Mouse (Mus musculus): ENCODE results near the gene Olfr554. TPM values are rescaled to one million over a fixed set of nuclear protein-coding genes. Genes with fewer than 3 reads are reported as not detected.

Olfr554 gene
- polyA plus RNA-seq, 1 experiment from 2014 or later, result not detected

GRCm38 (mm10) chr7:102681916-102682315, 43.7 kb downstream of the Olfr554 start:
- Histone ChIP-seq H3K27ac (ENCODE audit: poor library complexity, severe bottlenecking) (no peak overlapping the region), H3K4me2 (no peak overlapping the region), H3K4me3 (no peak overlapping the region), H3K9me3 (replicated peaks) (no peaks in the 10 kb centered on the region), H3K4me1 (replicated peaks) (peaks cover 11% of the 10 kb centered on the region), H3K9ac (no peak overlapping the region), H3K27me3 (replicated peaks) (no peaks in the 10 kb centered on the region), H3K36me3 (peaks cover 34% of the 10 kb centered on the region)
- no peak for ATAC-seq (ENCODE audit: insufficient number of reproducible peaks, low FRiP score)
- 68% methylated on average over 1 of the region's 1 CpGs for WGBS

- Histone ChIP-seq H3K9me3 (replicated peaks) (no peaks in the 10 kb centered on the region), H3K4me2 (peak within 1 kb of the TSS; percentile 64), H3K36me3 (peaks cover 18% of the 10 kb centered on the region), H3K27me3 (replicated peaks) (no peaks in the 10 kb centered on the region), H3K27ac (ENCODE audit: poor library complexity, severe bottlenecking) (peak within 1 kb of the TSS; percentile 89), H3K4me3 (peak within 1 kb of the TSS; percentile 78), H3K4me1 (replicated peaks) (no peaks in the 10 kb centered on the region; the same call in 1 of the 2 replicates), H3K9ac (peak within 1 kb of the TSS; percentile 87)
- peak; percentile 99 for ATAC-seq (ENCODE audit: insufficient number of reproducible peaks, low FRiP score)
- WGBS, result under 1% methylated on average over 39 of the region's 40 CpGs
Observed at GRCm38 (mm10) chr7:102686944-102687501, 48.8 kb downstream of the Olfr554 start, which contains the start of gene Trim68. Gene Trim68, minus strand, starts transcription at chr7:102687327.

Other genes with a start within 250 kb of the Olfr554 start
- 134 and 145 TPM in 2 replicates for gene Rrm1, start 196.7 kb upstream of the Olfr554 start, polyA plus RNA-seq (2016; fragmentation: Nextera tagmentation; extraction: Ambion mirVana)
- 0.15 TPM in 1 of 2 replicates, not detected in the other for gene Olfr543, start 156.8 kb upstream of the Olfr554 start, polyA plus RNA-seq (2016; fragmentation: Nextera tagmentation; extraction: Ambion mirVana)
- gene Olfr544, start 150.1 kb upstream of the Olfr554 start, polyA plus RNA-seq (2016; fragmentation: Nextera tagmentation; extraction: Ambion mirVana), result 0.06 and 0.08 TPM in 2 replicates
- not detected in 2 replicates for gene Olfr545, start 138.9 kb upstream of the Olfr554 start, polyA plus RNA-seq (2016; fragmentation: Nextera tagmentation; extraction: Ambion mirVana)
- gene Olfr547, start 103.7 kb upstream of the Olfr554 start, polyA plus RNA-seq (2016; fragmentation: Nextera tagmentation; extraction: Ambion mirVana), result not detected in 2 replicates
- gene Olfr548-ps1, start 97.5 kb upstream of the Olfr554 start, polyA plus RNA-seq (2016; fragmentation: Nextera tagmentation; extraction: Ambion mirVana), result not detected in 2 replicates
- not detected in 2 replicates for gene Olfr549, start 88.6 kb upstream of the Olfr554 start, polyA plus RNA-seq (2016; fragmentation: Nextera tagmentation; extraction: Ambion mirVana)
- gene Trim21, start 72.9 kb upstream of the Olfr554 start, polyA plus RNA-seq (2016; fragmentation: Nextera tagmentation; extraction: Ambion mirVana), result 0.46 and 0.49 TPM in 2 replicates
- gene Olfr550, start 67.0 kb upstream of the Olfr554 start, polyA plus RNA-seq (2016; fragmentation: Nextera tagmentation; extraction: Ambion mirVana), result not detected in 2 replicates
- gene Olfr551, start 46.5 kb upstream of the Olfr554 start, polyA plus RNA-seq (2016; fragmentation: Nextera tagmentation; extraction: Ambion mirVana), result not detected in 2 replicates
- not detected in 2 replicates for gene Olfr552, start 40.7 kb upstream of the Olfr554 start, polyA plus RNA-seq (2016; fragmentation: Nextera tagmentation; extraction: Ambion mirVana)
- not detected in 2 replicates for gene Olfr553, start 20.2 kb upstream of the Olfr554 start, polyA plus RNA-seq (2016; fragmentation: Nextera tagmentation; extraction: Ambion mirVana)
- gene Olfr555, start 20.4 kb downstream of the Olfr554 start, polyA plus RNA-seq (2016; fragmentation: Nextera tagmentation; extraction: Ambion mirVana), result not detected in 2 replicates
- gene Olfr556, start 26.5 kb downstream of the Olfr554 start, polyA plus RNA-seq (2016; fragmentation: Nextera tagmentation; extraction: Ambion mirVana), result not detected in 2 replicates
- 14.1 and 14.7 TPM in 2 replicates for gene Trim68, start 48.9 kb downstream of the Olfr554 start, polyA plus RNA-seq (2016; fragmentation: Nextera tagmentation; extraction: Ambion mirVana)
- not detected in 2 replicates for gene Olfr557, start 57.5 kb downstream of the Olfr554 start, polyA plus RNA-seq (2016; fragmentation: Nextera tagmentation; extraction: Ambion mirVana)
- gene Olfr558, start 63.8 kb downstream of the Olfr554 start, polyA plus RNA-seq (2016; fragmentation: Nextera tagmentation; extraction: Ambion mirVana), result not detected in 2 replicates
- not detected in 2 replicates for gene Olfr33, start 80.6 kb downstream of the Olfr554 start, polyA plus RNA-seq (2016; fragmentation: Nextera tagmentation; extraction: Ambion mirVana)
- not detected in 2 replicates for gene Olfr559, start 89.1 kb downstream of the Olfr554 start, polyA plus RNA-seq (2016; fragmentation: Nextera tagmentation; extraction: Ambion mirVana)
- not detected in 2 replicates for gene Olfr560, start 120.9 kb downstream of the Olfr554 start, polyA plus RNA-seq (2016; fragmentation: Nextera tagmentation; extraction: Ambion mirVana)
- not detected in 2 replicates for gene Olfr78, start 121.0 kb downstream of the Olfr554 start, polyA plus RNA-seq (2016; fragmentation: Nextera tagmentation; extraction: Ambion mirVana)
- not detected in 2 replicates for gene Olfr561, start 132.8 kb downstream of the Olfr554 start, polyA plus RNA-seq (2016; fragmentation: Nextera tagmentation; extraction: Ambion mirVana)
- gene Olfr564, start 165.0 kb downstream of the Olfr554 start, polyA plus RNA-seq (2016; fragmentation: Nextera tagmentation; extraction: Ambion mirVana), result not detected in 2 replicates
- not detected in 2 replicates for gene Olfr566, start 220.3 kb downstream of the Olfr554 start, polyA plus RNA-seq (2016; fragmentation: Nextera tagmentation; extraction: Ambion mirVana)
- gene Olfr568, start 238.7 kb downstream of the Olfr554 start, polyA plus RNA-seq (2016; fragmentation: Nextera tagmentation; extraction: Ambion mirVana), result not detected in 2 replicates

Data from heart, embryonic 12.5 days (tissue).